Comparison of ENCODE assay signal across 24 mouse cellular contexts in genomic region chr5:97296213-97296612, GRCm38 (mm10).
DNase-seq lines count a peak whose midpoint lies in the region; ATAC-seq and TF ChIP-seq lines count a peak whose summit lies in the region.
"Had no signal": no experiment of that assay in that cellular context is flagged by ENCODE, and none has a peak within 500 bp of the region (broad histone marks: within the 10 kb centered on the region; RNA-seq: fewer than 3 reads in every experiment).

No protein-coding gene starts in this region.

- no peaks in the 10 kb centered on the region for H3K27me3 ChIP-seq in intestine, embryonic 15.5 days (replicated peaks)
- H3K27me3 ChIP-seq in intestine, embryonic 16.5 days (replicated peaks; ENCODE audit: control insufficient read depth, insufficient read depth, low read length): no peaks in the 10 kb centered on the region
- no peaks in the 10 kb centered on the region for H3K27me3 ChIP-seq in kidney, embryonic 15.5 days
- no peaks in the 10 kb centered on the region for H3K27me3 ChIP-seq in stomach, postnatal 0 days (ENCODE audit: control insufficient read depth, insufficient read depth, low read length)
- H3K27me3 ChIP-seq: forebrain, embryonic 13.5 days; heart, embryonic 12.5 days; heart, embryonic 15.5 days; hindbrain, embryonic 13.5 days had no signal

- no peak overlapping the region for H3K27ac ChIP-seq in intestine, embryonic 15.5 days
- no peak overlapping the region for H3K27ac ChIP-seq in intestine, embryonic 16.5 days (ENCODE audit: low read length)
- H3K27ac ChIP-seq in kidney, embryonic 15.5 days: no peak overlapping the region
- H3K27ac ChIP-seq in stomach, postnatal 0 days (replicated peaks): no peak overlapping the region
- H3K27ac ChIP-seq: forebrain, embryonic 10.5 days; forebrain, embryonic 13.5 days; gastrocnemius, adult 2 months; heart, embryonic 15.5 days; hindbrain, embryonic 10.5 days; hindbrain, embryonic 13.5 days had no signal

- TF ChIP-seq CTCF in stomach, postnatal 0 days (IDR thresholded peaks at IDR 0.05; ENCODE audit: low read depth): no peak

- no peak overlapping the region for H3K9ac ChIP-seq in intestine, embryonic 15.5 days
- no peak overlapping the region for H3K9ac ChIP-seq in intestine, embryonic 16.5 days (ENCODE audit: low read depth, low read length)
- H3K9ac ChIP-seq in kidney, embryonic 15.5 days: no peak overlapping the region
- H3K9ac ChIP-seq in stomach, postnatal 0 days (ENCODE audit: low read length): no peak overlapping the region
- H3K9ac ChIP-seq: forebrain, embryonic 13.5 days; heart, embryonic 12.5 days; heart, embryonic 15.5 days; hindbrain, embryonic 13.5 days had no signal

- H3K4me3 ChIP-seq in intestine, embryonic 15.5 days (replicated peaks): no peak overlapping the region
- H3K4me3 ChIP-seq in intestine, embryonic 16.5 days (ENCODE audit: low read length): no peak overlapping the region
- H3K4me3 ChIP-seq in kidney, embryonic 15.5 days (replicated peaks): no peak overlapping the region
- H3K4me3 ChIP-seq in stomach, postnatal 0 days (ENCODE audit: low read depth, low read length): no peak overlapping the region
- H3K4me3 ChIP-seq: forebrain, embryonic 10.5 days; forebrain, embryonic 13.5 days; gastrocnemius, adult 2 months; heart, embryonic 12.5 days; heart, embryonic 15.5 days; hindbrain, embryonic 10.5 days; hindbrain, embryonic 13.5 days had no signal

- no peaks in the 10 kb centered on the region for H3K9me3 ChIP-seq in intestine, embryonic 15.5 days
- no peaks in the 10 kb centered on the region for H3K9me3 ChIP-seq in intestine, embryonic 16.5 days (ENCODE audit: control insufficient read depth, low read length)
- H3K9me3 ChIP-seq in kidney, embryonic 15.5 days (replicated peaks): no peaks in the 10 kb centered on the region
- H3K9me3 ChIP-seq in stomach, postnatal 0 days (ENCODE audit: control insufficient read depth, low read length): no peaks in the 10 kb centered on the region
- H3K9me3 ChIP-seq: forebrain, embryonic 10.5 days; forebrain, embryonic 13.5 days; heart, embryonic 12.5 days; heart, embryonic 15.5 days; hindbrain, embryonic 10.5 days; hindbrain, embryonic 13.5 days had no signal

- H3K4me2 ChIP-seq in intestine, embryonic 15.5 days (replicated peaks): no peak overlapping the region
- H3K4me2 ChIP-seq in intestine, embryonic 16.5 days (ENCODE audit: low read depth, low read length): no peak overlapping the region
- H3K4me2 ChIP-seq in kidney, embryonic 15.5 days: no peak overlapping the region
- H3K4me2 ChIP-seq in stomach, postnatal 0 days (replicated peaks; ENCODE audit: low read depth): no peak overlapping the region
- H3K4me2 ChIP-seq: forebrain, embryonic 13.5 days; heart, embryonic 12.5 days; heart, embryonic 15.5 days; hindbrain, embryonic 13.5 days had no signal

- H3K4me1 ChIP-seq in intestine, embryonic 15.5 days (replicated peaks): no peaks in the 10 kb centered on the region
- no peaks in the 10 kb centered on the region for H3K4me1 ChIP-seq in intestine, embryonic 16.5 days (ENCODE audit: control insufficient read depth, insufficient read depth, low read length)
- no peaks in the 10 kb centered on the region for H3K4me1 ChIP-seq in kidney, embryonic 15.5 days
- H3K4me1 ChIP-seq in stomach, postnatal 0 days (replicated peaks; ENCODE audit: control insufficient read depth, insufficient read depth): no peaks in the 10 kb centered on the region
- H3K4me1 ChIP-seq: heart, embryonic 12.5 days; heart, embryonic 15.5 days; hindbrain, embryonic 13.5 days had no signal

- no peak for DNase-seq in kidney, postnatal 10 days
- peak; percentile 42 for DNase-seq in stomach, postnatal 0 days (ENCODE audit: low spot score)
- DNase-seq: adrenal gland, postnatal 10 days; adrenal gland, postnatal 36 days; cerebellum, adult 18-20 months; cerebellum, adult 9-10 months; cerebellum, postnatal 14 days; gastrocnemius, adult 2 months; gastrocnemius, postnatal 14 days; heart, adult 18-20 months; heart, postnatal 10 days; heart, postnatal 36 days had no signal

- H3K36me3 ChIP-seq in intestine, embryonic 15.5 days: no peaks in the 10 kb centered on the region
- no peaks in the 10 kb centered on the region for H3K36me3 ChIP-seq in intestine, embryonic 16.5 days (ENCODE audit: control insufficient read depth, insufficient read depth, low read length)
- no peaks in the 10 kb centered on the region for H3K36me3 ChIP-seq in kidney, embryonic 15.5 days
- no peaks in the 10 kb centered on the region for H3K36me3 ChIP-seq in stomach, postnatal 0 days (ENCODE audit: control insufficient read depth, insufficient read depth, low read length)
- H3K36me3 ChIP-seq: forebrain, embryonic 10.5 days; heart, embryonic 12.5 days; heart, embryonic 15.5 days; hindbrain, embryonic 10.5 days; hindbrain, embryonic 13.5 days had no signal

- no peak for TF ChIP-seq EP300 in stomach, postnatal 0 days (optimal IDR thresholded peaks at IDR 0.05)

- peak; percentile 55; the same call in 1 of the 2 replicates for ATAC-seq in intestine, embryonic 15.5 days
- ATAC-seq in intestine, embryonic 16.5 days: no peak
- 0 out of 2 replicates have a peak, but pooled peaks have one; percentile 70 for ATAC-seq in kidney, embryonic 15.5 days (replicated peaks; ENCODE audit: low FRiP score)
- peak; percentile 71; the same call in 1 of the 2 replicates for ATAC-seq in stomach, postnatal 0 days (ENCODE audit: low FRiP score, low TSS enrichment)
- no peak for ATAC-seq in monocyte, adult 5-6 weeks (replicated peaks; ENCODE audit: insufficient number of reproducible peaks, low FRiP score, low TSS enrichment, poor library complexity, severe bottlenecking)
- ATAC-seq: forebrain, embryonic 13.5 days; forebrain, embryonic 16.5 days; hindbrain, embryonic 16.5 days had no signal

- 70% methylated on average over 3 of the region's 3 CpGs for WGBS in intestine, embryonic 15.5 days
- 51% methylated on average over 3 of the region's 3 CpGs for WGBS in intestine, embryonic 16.5 days
- 68% methylated on average over 3 of the region's 3 CpGs for WGBS in kidney, embryonic 15.5 days
- 57% methylated on average over 3 of the region's 3 CpGs for WGBS in stomach, postnatal 0 days

Comparison
In these comparisons a context has a peak if more than half of its experiments do, and no peak if none do; other contexts are left out.
1. ATAC-seq: peak in intestine, embryonic 15.5 days (single experiment), kidney, embryonic 15.5 days (single experiment) and stomach, postnatal 0 days (single experiment); none in intestine, embryonic 16.5 days (single experiment) and monocyte, adult 5-6 weeks (single experiment).